Mouse (Mus musculus) MEL (cell line): ENCODE measurements at regions not wholly inside any gene's neighbourhood (a gene's known extent, or its start where the extent isn't known, plus 50 kb on each side); places are given as distances from the start of the nearest gene placed in this dataset.

Experiments
- CTCF ChIP-seq, 3 experiments: IDR thresholded peaks in 2 of 3; conservative IDR thresholded peaks in 1 of 3; 2 replicates each; pipeline ENCODE4 v1.5.1; 2011 to 2012; ENCODE audit warnings: low read length in 3 of 3, low read depth in 2 of 3, mild to moderate bottlenecking in 2 of 3, improper control_type of control experiment in 1 of 3, inconsistent platforms in 1 of 3, mixed read lengths in 1 of 3, moderate library complexity in 1 of 3; ENCODE audit not compliant: control insufficient read depth in 1 of 3, insufficient read depth in 1 of 3, poor library complexity in 1 of 3, severe bottlenecking in 1 of 3
- GATA1 ChIP-seq: IDR thresholded peaks from 2 replicates; pipeline ENCODE4 v1.6.1; 2011; ENCODE audit warnings: low read depth, low read length, improper control_type of control experiment
- HCFC1 ChIP-seq: IDR thresholded peaks from 2 replicates; pipeline ENCODE4 v1.6.1; 2012; ENCODE audit warnings: low read depth, mild to moderate bottlenecking, inconsistent platforms, low read length, improper control_type of control experiment, moderate library complexity
- JUND ChIP-seq: IDR thresholded peaks from 2 replicates; pipeline ENCODE4 v1.6.1; 2011; ENCODE audit warnings: low read depth, mild to moderate bottlenecking, improper control_type of control experiment, low read length
- MEF2A ChIP-seq: IDR thresholded peaks from 2 replicates; pipeline ENCODE4 v1.6.1; 2014; ENCODE audit warnings: low read depth, mild to moderate bottlenecking, inconsistent platforms, low read length, improper control_type of control experiment; ENCODE audit not compliant: poor library complexity, insufficient replicate concordance, severe bottlenecking; ENCODE audit errors: extremely low read depth
- POLR2A ChIP-seq, 2 experiments: IDR thresholded peaks; 2 replicates each; pipeline ENCODE4 v1.6.1; 2011 to 2012; ENCODE audit warnings: low read length in 2 of 2, mild to moderate bottlenecking in 2 of 2, control low read depth in 1 of 2, improper control_type of control experiment in 1 of 2, low read depth in 1 of 2, moderate library complexity in 1 of 2; ENCODE audit not compliant: control insufficient read depth in 1 of 2, insufficient read depth in 1 of 2, poor library complexity in 1 of 2
- SIN3A ChIP-seq: IDR thresholded peaks from 2 replicates; pipeline ENCODE4 v1.6.1; 2012; ENCODE audit warnings: low read length, improper control_type of control experiment, inconsistent platforms
- TAL1 ChIP-seq: IDR thresholded peaks from 2 replicates; pipeline ENCODE4 v1.6.1; 2012; ENCODE audit warnings: mild to moderate bottlenecking, inconsistent platforms, low read length, moderate library complexity, mixed read lengths
- TCF12 ChIP-seq: IDR thresholded peaks from 2 replicates; pipeline ENCODE4 v1.6.1; 2014; ENCODE audit warnings: low read depth, mild to moderate bottlenecking, inconsistent platforms, low read length, improper control_type of control experiment, moderate library complexity
- UBTF ChIP-seq: IDR thresholded peaks from 2 replicates; pipeline ENCODE4 v1.6.1; 2012; ENCODE audit warnings: low read depth, mild to moderate bottlenecking, inconsistent platforms, low read length, improper control_type of control experiment, moderate library complexity, borderline replicate concordance; ENCODE audit not compliant: insufficient read depth
- ZKSCAN1 ChIP-seq: IDR thresholded peaks from 2 replicates; pipeline ENCODE4 v1.6.1; 2012; ENCODE audit warnings: low read depth, mild to moderate bottlenecking, inconsistent platforms, low read length, improper control_type of control experiment, moderate library complexity

DNA sequence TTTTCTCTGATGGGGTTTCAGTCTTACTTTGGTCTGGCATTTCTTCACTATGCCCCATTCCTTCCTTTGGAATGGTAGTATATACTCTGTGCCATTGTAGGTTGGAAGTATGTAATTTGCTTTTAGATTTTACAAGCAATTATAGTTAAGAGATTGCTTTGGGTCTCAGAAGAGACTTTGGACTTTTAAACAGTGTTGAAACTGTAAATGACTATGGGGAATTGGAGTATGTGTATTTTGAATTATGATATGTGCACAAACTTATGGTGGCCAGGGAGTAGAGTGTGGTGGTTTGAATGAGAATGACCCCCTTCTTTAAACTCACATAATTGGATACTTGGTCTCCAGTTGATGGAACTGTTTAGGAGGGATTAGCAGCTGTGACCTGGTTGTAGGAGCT is 546.2 kb downstream of the Hace1 start:
- TF ChIP-seq POLR2A (IDR thresholded peaks at IDR 0.05; ENCODE audit: control insufficient read depth in 1 of 2, insufficient read depth in 1 of 2, low read depth in 1 of 2, low read length in 2 of 2, poor library complexity in 1 of 2) (no peak), CTCF (IDR thresholded peaks at IDR 0.05 in 2 of 3, conservative IDR thresholded peaks at IDR 0.05 in 1 of 3; ENCODE audit: control insufficient read depth in 1 of 3, insufficient read depth in 1 of 3, low read depth in 2 of 3, low read length in 3 of 3, poor library complexity in 1 of 3, severe bottlenecking in 1 of 3) (no peak), ZKSCAN1 (no peak), TAL1 (no peak), HCFC1 (no peak), TCF12 (no peak), GATA1 (no peak), UBTF (no peak), SIN3A (no peak), JUND (no peak), MEF2A (no peak)
